In genomic region chr8:107608751-107609150, GRCm38 (mm10) we compare ENCODE assay signal across 20 mouse cellular contexts. TPM values are rescaled to one million over a fixed set of nuclear protein-coding genes. Genes with fewer than 3 reads are reported as not detected.
DNase-seq lines count a peak whose midpoint lies in the region; ATAC-seq lines count a peak whose summit lies in the region.
"Had no signal": no experiment of that assay in that cellular context is flagged by ENCODE, and none has a peak within 500 bp of the region (broad histone marks: within the 10 kb centered on the region; RNA-seq: fewer than 3 reads in every experiment).

No protein-coding gene starts in this region.

- H3K9me3 ChIP-seq in intestine, embryonic 15.5 days = no peaks in the 10 kb centered on the region
- H3K9me3 ChIP-seq in intestine, embryonic 16.5 days (ENCODE audit: control insufficient read depth, low read length) = no peaks in the 10 kb centered on the region
- no peaks in the 10 kb centered on the region for H3K9me3 ChIP-seq in limb, embryonic 11.5 days (ENCODE audit: control insufficient read depth, low read length)
- no peaks in the 10 kb centered on the region for H3K9me3 ChIP-seq in neural tube, embryonic 14.5 days (ENCODE audit: control insufficient read depth, low read length)

- H3K4me3 ChIP-seq in intestine, embryonic 15.5 days (replicated peaks) = no peak overlapping the region
- no peak overlapping the region for H3K4me3 ChIP-seq in intestine, embryonic 16.5 days (ENCODE audit: low read length)
- no peak overlapping the region for H3K4me3 ChIP-seq in limb, embryonic 11.5 days (ENCODE audit: low read depth, low read length)
- H3K4me3 ChIP-seq in neural tube, embryonic 14.5 days (ENCODE audit: low read depth, low read length) = no peak overlapping the region
- H3K4me3 ChIP-seq: heart, adult 2 months; layer of hippocampus, adult 2 months; midbrain, embryonic 12.5 days; myocyte had no signal

- no peaks in the 10 kb centered on the region for H3K27me3 ChIP-seq in intestine, embryonic 15.5 days (replicated peaks)
- no peaks in the 10 kb centered on the region for H3K27me3 ChIP-seq in intestine, embryonic 16.5 days (replicated peaks; ENCODE audit: control insufficient read depth, insufficient read depth, low read length)
- no peaks in the 10 kb centered on the region for H3K27me3 ChIP-seq in limb, embryonic 11.5 days (ENCODE audit: control insufficient read depth, insufficient read depth, low read length)
- no peaks in the 10 kb centered on the region for H3K27me3 ChIP-seq in neural tube, embryonic 14.5 days (ENCODE audit: control insufficient read depth, insufficient read depth, low read length)

- H3K27ac ChIP-seq in intestine, embryonic 15.5 days = no peak overlapping the region
- no peak overlapping the region for H3K27ac ChIP-seq in intestine, embryonic 16.5 days (ENCODE audit: low read length)
- H3K27ac ChIP-seq in limb, embryonic 11.5 days (replicated peaks; ENCODE audit: low read depth, low read length) = peak overlapping the region; percentile 16; the same call in 1 of the 2 replicates
- peak overlapping the region; percentile 55; the same call in 1 of the 2 replicates for H3K27ac ChIP-seq in neural tube, embryonic 14.5 days (ENCODE audit: low read depth, low read length)
- H3K27ac ChIP-seq: heart, adult 2 months; layer of hippocampus, adult 2 months; midbrain, embryonic 12.5 days had no signal

- no peaks in the 10 kb centered on the region for H3K36me3 ChIP-seq in intestine, embryonic 15.5 days
- H3K36me3 ChIP-seq in intestine, embryonic 16.5 days (ENCODE audit: control insufficient read depth, insufficient read depth, low read length) = no peaks in the 10 kb centered on the region
- no peaks in the 10 kb centered on the region for H3K36me3 ChIP-seq in limb, embryonic 11.5 days (ENCODE audit: control insufficient read depth, insufficient read depth, low read length)
- no peaks in the 10 kb centered on the region for H3K36me3 ChIP-seq in neural tube, embryonic 14.5 days (ENCODE audit: control insufficient read depth, insufficient read depth, low read length)
- H3K36me3 ChIP-seq: midbrain, embryonic 12.5 days had no signal

- H3K9ac ChIP-seq in intestine, embryonic 15.5 days = no peak overlapping the region
- no peak overlapping the region for H3K9ac ChIP-seq in intestine, embryonic 16.5 days (ENCODE audit: low read depth, low read length)
- no peak overlapping the region for H3K9ac ChIP-seq in limb, embryonic 11.5 days (ENCODE audit: low read length)
- no peak overlapping the region for H3K9ac ChIP-seq in neural tube, embryonic 14.5 days (replicated peaks; ENCODE audit: low read depth, low read length)
- H3K9ac ChIP-seq: midbrain, embryonic 12.5 days had no signal

- ATAC-seq in intestine, embryonic 15.5 days = no peak
- no peak for ATAC-seq in intestine, embryonic 16.5 days
- no peak for ATAC-seq in limb, embryonic 11.5 days (ENCODE audit: insufficient number of reproducible peaks, low FRiP score, low TSS enrichment, low read depth)
- ATAC-seq in neural tube, embryonic 14.5 days (ENCODE audit: low read depth) = no peak
- ATAC-seq: inflammation-experienced regulatory T-cells, adult 6 months had no signal

- peak overlapping the region; percentile 11; the same call in 1 of the 2 replicates for H3K4me2 ChIP-seq in intestine, embryonic 15.5 days (replicated peaks)
- no peak overlapping the region; the same call in 1 of the 2 replicates for H3K4me2 ChIP-seq in intestine, embryonic 16.5 days (ENCODE audit: low read depth, low read length)
- 0 out of 2 replicates have a peak overlapping the region, but pooled peaks have one; percentile 13 for H3K4me2 ChIP-seq in limb, embryonic 11.5 days (ENCODE audit: low read depth, severe bottlenecking)
- peak overlapping the region; percentile 2; the same call in 1 of the 2 replicates for H3K4me2 ChIP-seq in neural tube, embryonic 14.5 days (ENCODE audit: low read depth, low read length)

- peak; percentile 14 for DNase-seq in embryo, embryonic 9.5 days (ENCODE audit: extremely low spot score)
- peak; percentile 70 for DNase-seq in limb, embryonic 11.5 days (ENCODE audit: low spot score)
- DNase-seq in ovary, adult 18-20 months (ENCODE audit: low spot score) = no peak
- no peak for DNase-seq in urinary bladder, adult 2 months (ENCODE audit: low spot score)
- DNase-seq: adrenal gland, postnatal 14 days; cerebellum, adult 18-20 months; cerebellum, postnatal 36 days; heart, adult 2 months; kidney, postnatal 10 days; liver; lung, adult 18-20 months; right cerebral cortex, postnatal 4 days; thymus, postnatal 4 days had no signal

- 27% methylated on average over 7 of the region's 7 CpGs for WGBS in intestine, embryonic 15.5 days
- 38% methylated on average over 7 of the region's 7 CpGs for WGBS in intestine, embryonic 16.5 days
- 5% methylated on average over 7 of the region's 7 CpGs for WGBS in limb, embryonic 11.5 days
- 5% methylated on average over 7 of the region's 7 CpGs for WGBS in neural tube, embryonic 14.5 days

- no peaks in the 10 kb centered on the region for H3K4me1 ChIP-seq in intestine, embryonic 15.5 days (replicated peaks)
- H3K4me1 ChIP-seq in intestine, embryonic 16.5 days (ENCODE audit: control insufficient read depth, insufficient read depth, low read length) = no peaks in the 10 kb centered on the region
- H3K4me1 ChIP-seq in limb, embryonic 11.5 days (ENCODE audit: control insufficient read depth, insufficient read depth, low read length) = peaks cover 7% of the 10 kb centered on the region
- H3K4me1 ChIP-seq in neural tube, embryonic 14.5 days (ENCODE audit: control insufficient read depth, insufficient read depth, low read length) = peaks cover 9% of the 10 kb centered on the region; the same call in 1 of the 2 replicates

RNA-seq across cellular contexts. Expression of gene Psmd7, which starts 20.5 kb away (rescaled TPM):
- 243 and 246 TPM in 2 replicates for polyA plus RNA-seq in intestine, embryonic 15.5 days (2015; fragmentation: Nextera tagmentation; extraction: Ambion mirVana)
- 195 and 219 TPM in 2 replicates for polyA plus RNA-seq in intestine, embryonic 16.5 days (2015; fragmentation: Nextera tagmentation; extraction: Ambion mirVana)
- 409 and 415 TPM in 2 replicates for polyA plus RNA-seq in limb, embryonic 11.5 days (2014; fragmentation: Nextera tagmentation; extraction: Ambion mirVana)
- polyA plus RNA-seq in neural tube, embryonic 14.5 days (2014; fragmentation: Nextera tagmentation; extraction: Ambion mirVana) = 236 and 255 TPM in 2 replicates
- polyA plus RNA-seq in urinary bladder, adult 2 months (2012; rRNA removed) = 107 and 113 TPM in 2 replicates

Comparison
In these comparisons a context has a peak if more than half of its experiments do, and no peak if none do; other contexts are left out.
1. H3K27ac ChIP-seq: peak in limb, embryonic 11.5 days (single experiment) and neural tube, embryonic 14.5 days (single experiment); none in intestine, embryonic 15.5 days (single experiment) and intestine, embryonic 16.5 days (single experiment).
2. DNase-seq: peak in embryo, embryonic 9.5 days (single experiment) and limb, embryonic 11.5 days (single experiment); none in ovary, adult 18-20 months (single experiment) and urinary bladder, adult 2 months (single experiment).